In genomic region chr2:11642451-11642941, GRCm38 (mm10) we compare ENCODE assay signal across 29 mouse cellular contexts. TPM values are rescaled to one million over a fixed set of nuclear protein-coding genes. Genes with fewer than 3 reads are reported as not detected.
DNase-seq lines count a peak whose midpoint lies in the region; TF ChIP-seq lines count a peak whose summit lies in the region.
"Had no signal": no experiment of that assay in that cellular context is flagged by ENCODE, and none has a peak within 500 bp of the region (broad histone marks: within the 10 kb centered on the region; RNA-seq: fewer than 3 reads in every experiment).

Gene Il2ra, plus strand, starts transcription at chr2:11642807.

- H3K27ac ChIP-seq in gastrocnemius, adult 2 months = 0 out of 2 replicates have a peak within 1 kb of the TSS, but pooled peaks have one; percentile 28
- H3K27ac ChIP-seq: embryonic facial prominence, embryonic 13.5 days; forebrain, embryonic 13.5 days; heart, embryonic 10.5 days; hindbrain, embryonic 12.5 days; limb, embryonic 15.5 days; liver, embryonic 14.5 days had no signal

- no peak within 1 kb of the TSS for H3K4me3 ChIP-seq in gastrocnemius, adult 2 months
- H3K4me3 ChIP-seq: embryonic facial prominence, embryonic 13.5 days; erythroblast, embryonic 14.5 days; forebrain, embryonic 13.5 days; heart, embryonic 10.5 days; hindbrain, embryonic 12.5 days; limb, embryonic 15.5 days; myocyte had no signal

- DNase-seq in gastrocnemius, adult 2 months = no peak
- no peak for DNase-seq in gastrocnemius, adult 18-20 months (ENCODE audit: low spot score)
- peak; percentile 48 for DNase-seq in thymus, postnatal 0 days (ENCODE audit: low spot score)
- no peak for DNase-seq in thymus, adult 18-20 months
- DNase-seq in adipocyte (ENCODE audit: low spot score) = peak; percentile 57
- peak; percentile 70 for DNase-seq in naive thymus-derived CD4-positive, alpha-beta T cell, adult 2 months (ENCODE audit: low read depth)
- DNase-seq in kidney, adult 9 months = no peak
- no peak for DNase-seq in lung, postnatal 25 days (ENCODE audit: low spot score)
- DNase-seq: adrenal gland, postnatal 10 days; cerebellum, adult 8-10 months; cerebellum, postnatal 36 days; embryo, embryonic 11 days; gastrocnemius, postnatal 10 days; kidney, postnatal 4 days; lung, embryonic 14.5 days; lung, postnatal 36 days had no signal

- TF ChIP-seq CTCF in gastrocnemius, adult 2 months (IDR thresholded peaks at IDR 0.05) = no peak

- intact Hi-C loops in gastrocnemius, adult 2 months (cut with DNase I) = no loop called here

RNA-seq across cellular contexts. Expression of gene Il2ra, which starts in this region (rescaled TPM):
- under 1 TPM; 0.45 to 0.92 TPM for total RNA-seq in gastrocnemius, adult 2 months (2021)
- total RNA-seq in gastrocnemius, adult 18-20 months (2021) = under 1 TPM; 0.43 to 0.59 TPM
- polyA plus RNA-seq in thymus, postnatal 0 days (2015; fragmentation: Nextera tagmentation; extraction: Ambion mirVana) = 46.0 and 51.1 TPM in 2 replicates
- total RNA-seq: granulocyte monocyte progenitor cell, adult 5-6 weeks had no signal
- polyA plus RNA-seq: embryonic facial prominence, embryonic 13.5 days; forebrain, embryonic 13.5 days; G1E; heart, embryonic 10.5 days; hindbrain, embryonic 12.5 days; kidney, embryonic 14.5 days; limb, embryonic 15.5 days; lung, embryonic 14.5 days; myocyte; neural tube, embryonic 14.5 days; Patski had no signal

Comparison
In these comparisons a context has a peak if more than half of its experiments do, and no peak if none do; other contexts are left out.
1. DNase-seq: peak in thymus, postnatal 0 days (single experiment), adipocyte (single experiment) and naive thymus-derived CD4-positive, alpha-beta T cell, adult 2 months (single experiment); none in gastrocnemius, adult 2 months (single experiment), gastrocnemius, adult 18-20 months (single experiment), thymus, adult 18-20 months (0 of 2), kidney, adult 9 months (single experiment) and lung, postnatal 25 days (single experiment).